Mouse (Mus musculus) heart, embryonic 16.5 days (tissue): ENCODE measurements around the gene Aatk. TPM values are rescaled to one million over a fixed set of nuclear protein-coding genes. Genes with fewer than 3 reads are reported as not detected.

Source experiments
- ATAC-seq: fragments of 200-750 bp; cut with Nextera tagmentation; replicated peaks from 2 replicates; pipeline ENCODE4 v1.8.0; 2017; ENCODE audit warnings: moderate number of reproducible peaks; ENCODE audit not compliant: insufficient read depth, low FRiP score; ENCODE audit errors: extremely low read depth
- H3K27ac ChIP-seq: fragments of 300-500 bp; sonication (generic); 2 replicates; pipeline ENCODE4 v1.5.1; 2014; ENCODE audit warnings: mild to moderate bottlenecking, low read length, control low read depth, moderate library complexity
- H3K27me3 ChIP-seq: fragments of 300-500 bp; sonication (generic); 2 replicates; pipeline ENCODE4 v1.6.1; 2014; ENCODE audit warnings: low read length, mixed read lengths; ENCODE audit not compliant: control insufficient read depth, insufficient read depth
- H3K36me3 ChIP-seq: fragments of 300-500 bp; sonication (generic); 2 replicates; pipeline ENCODE4 v1.6.1; 2014; ENCODE audit not compliant: control insufficient read depth, insufficient read depth
- H3K4me1 ChIP-seq: fragments of 300-500 bp; sonication (generic); 2 replicates; pipeline ENCODE4 v1.6.1; 2014; ENCODE audit warnings: low read length, mixed read lengths; ENCODE audit not compliant: control insufficient read depth, insufficient read depth
- H3K4me2 ChIP-seq: fragments of 300-500 bp; sonication (generic); 2 replicates; pipeline ENCODE4 v1.6.1; 2014; ENCODE audit warnings: low read depth, mild to moderate bottlenecking, control low read depth, low read length
- H3K4me3 ChIP-seq: fragments of 300-500 bp; sonication (generic); 2 replicates; pipeline ENCODE4 v1.5.1; 2014; ENCODE audit warnings: mild to moderate bottlenecking, control low read depth, low read length
- H3K9ac ChIP-seq: fragments of 300-500 bp; sonication (generic); 2 replicates; pipeline ENCODE4 v1.6.1; 2014; ENCODE audit warnings: low read length, control low read depth
- H3K9me3 ChIP-seq: fragments of 300-500 bp; sonication (generic); replicated peaks from 2 replicates; pipeline ENCODE4 v1.6.1; 2016; ENCODE audit warnings: low read length; ENCODE audit not compliant: control insufficient read depth
- WGBS: fragments of 180-500 bp; shearing (Covaris S2); extraction: QIAGEN DNeasy Blood & Tissue Kit; methylation state at CpG from one replicate; pipeline ENCODE4 v1.1.7; 2014; 5-methylcytosine and 5-hydroxymethylcytosine counted together
- polyA plus RNA-seq: library from polyadenylated mRNA; unstranded; fragments of >200 nt; fragmentation: Nextera tagmentation; extraction: Ambion mirVana; gene quantifications from 2 replicates; pipeline ENCODE4 v1.2.1, GENCODE M21; 2015

Aatk gene
- polyA plus RNA-seq, 1 experiment from 2014 or later = 1.3 TPM

DNA sequence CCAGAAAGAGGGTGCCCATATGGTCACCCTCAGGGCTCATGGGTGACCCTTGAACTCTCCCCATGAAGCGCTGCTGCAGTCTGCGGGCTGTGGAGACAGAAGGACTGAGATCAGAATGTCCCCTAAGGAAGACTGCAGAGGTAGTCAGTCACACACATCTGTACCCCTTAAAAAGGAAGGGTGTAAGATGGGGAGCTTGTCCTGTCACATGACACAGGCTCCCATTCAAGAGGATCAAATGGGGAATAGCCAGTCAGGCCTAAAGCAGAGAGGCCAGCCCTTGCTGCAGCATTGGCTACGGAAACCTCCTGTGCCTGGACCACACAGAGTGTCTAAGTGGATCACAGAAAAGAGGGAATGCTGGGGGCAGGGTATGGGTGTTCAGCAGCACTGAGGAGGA is 13.5 kb downstream of the Aatk start:
- H3K36me3 ChIP-seq = no peaks in the 10 kb centered on the region
- no peak overlapping the region for H3K4me3 ChIP-seq
- no peaks in the 10 kb centered on the region; the same call in 1 of the 2 replicates for H3K27me3 ChIP-seq
- H3K9ac ChIP-seq = no peak overlapping the region
- no peak overlapping the region for H3K4me2 ChIP-seq
- H3K9me3 ChIP-seq = no peaks in the 10 kb centered on the region
- 86% methylated on average over 3 of the region's 3 CpGs for WGBS
- H3K27ac ChIP-seq = no peak overlapping the region
- no peaks in the 10 kb centered on the region for H3K4me1 ChIP-seq
- ATAC-seq = no peak

DNA sequence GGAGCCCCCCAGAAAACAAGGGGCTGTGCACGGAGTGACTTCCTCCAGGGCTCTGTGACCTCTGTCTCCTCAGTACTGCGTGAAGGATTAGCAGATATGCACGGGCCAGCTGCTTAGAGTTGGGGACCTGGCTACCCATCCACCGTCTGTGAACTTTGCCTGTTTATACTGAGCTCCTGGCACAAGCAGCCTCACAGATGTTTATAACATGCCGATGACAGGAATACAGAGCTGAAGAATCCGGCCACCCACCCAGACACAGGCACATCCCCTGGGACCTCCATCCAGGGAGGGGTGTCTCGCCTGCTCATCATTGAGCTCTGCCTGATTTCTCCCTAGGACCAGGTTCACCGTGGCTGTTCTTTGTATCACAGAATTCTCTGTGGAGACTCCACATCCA is 14.9 kb downstream of the Aatk start:
- no peak overlapping the region for H3K27ac ChIP-seq
- no peak overlapping the region for H3K9ac ChIP-seq

GRCm38 (mm10) chr11:120030145-120030901 is 16.6 kb downstream of the Aatk start:
- Histone ChIP-seq H3K9ac (no peak overlapping the region), H3K4me3 (no peak overlapping the region), H3K4me2 (no peak overlapping the region), H3K27me3 (no peaks in the 10 kb centered on the region), H3K27ac (no peak overlapping the region), H3K9me3 (no peaks in the 10 kb centered on the region), H3K36me3 (no peaks in the 10 kb centered on the region), H3K4me1 (no peaks in the 10 kb centered on the region)
- 0 out of 2 replicates have a peak, but pooled peaks have one; percentile 54 for ATAC-seq
- 39% methylated on average over 10 of the region's 10 CpGs for WGBS

More for the DNA sequence above, 14.9 kb downstream of the Aatk start:
- H3K27me3 ChIP-seq = no peaks in the 10 kb centered on the region
- 55% methylated on average over 8 of the region's 8 CpGs for WGBS
- no peaks in the 10 kb centered on the region for H3K4me1 ChIP-seq
- H3K4me2 ChIP-seq = no peak overlapping the region
- ATAC-seq = no peak
- H3K36me3 ChIP-seq = no peaks in the 10 kb centered on the region
- no peaks in the 10 kb centered on the region for H3K9me3 ChIP-seq
- H3K4me3 ChIP-seq = no peak overlapping the region

DNA sequence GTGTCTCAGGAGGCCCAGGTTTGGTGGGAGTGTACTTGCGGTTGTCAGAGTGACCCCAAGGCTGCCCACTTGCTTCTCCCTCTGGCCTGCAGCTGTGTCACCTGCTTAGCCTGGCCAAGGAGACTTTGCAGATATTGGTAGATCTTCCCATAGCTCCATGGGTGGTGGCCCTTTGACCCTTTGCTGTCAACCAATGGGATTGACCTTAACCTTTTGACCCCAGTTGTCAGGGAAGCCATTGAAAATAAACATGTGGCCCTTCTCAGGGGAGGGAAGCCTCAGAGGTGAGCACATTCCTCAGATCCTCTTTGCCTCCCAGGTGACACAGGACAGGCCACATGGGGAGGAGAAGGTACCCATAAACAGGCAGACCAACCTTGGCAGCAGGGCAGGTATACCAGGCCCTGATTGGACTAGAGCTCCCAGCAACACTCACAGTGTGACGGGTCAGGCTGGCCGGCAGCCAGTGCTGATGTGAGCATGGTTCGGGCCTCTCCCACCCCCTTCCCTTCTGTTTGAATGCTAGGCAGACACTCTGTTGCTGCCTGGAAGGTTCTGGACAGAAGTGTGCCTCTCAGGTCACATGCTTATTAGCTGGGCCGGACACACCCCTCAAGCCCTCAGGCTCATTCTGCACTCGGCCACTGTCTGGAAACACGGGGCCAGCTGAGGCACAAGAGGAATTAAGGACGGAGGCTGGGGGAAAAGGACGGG is 17.4 kb downstream of the Aatk start:
- Histone ChIP-seq H3K4me3 (no peak overlapping the region), H3K27ac (no peak overlapping the region), H3K4me1 (no peaks in the 10 kb centered on the region), H3K4me2 (no peak overlapping the region), H3K9ac (no peak overlapping the region), H3K36me3 (no peaks in the 10 kb centered on the region), H3K27me3 (no peaks in the 10 kb centered on the region), H3K9me3 (no peaks in the 10 kb centered on the region)
- peak; percentile 23; the same call in 1 of the 2 replicates for ATAC-seq
- 41% methylated on average over 9 of the region's 9 CpGs for WGBS

DNA sequence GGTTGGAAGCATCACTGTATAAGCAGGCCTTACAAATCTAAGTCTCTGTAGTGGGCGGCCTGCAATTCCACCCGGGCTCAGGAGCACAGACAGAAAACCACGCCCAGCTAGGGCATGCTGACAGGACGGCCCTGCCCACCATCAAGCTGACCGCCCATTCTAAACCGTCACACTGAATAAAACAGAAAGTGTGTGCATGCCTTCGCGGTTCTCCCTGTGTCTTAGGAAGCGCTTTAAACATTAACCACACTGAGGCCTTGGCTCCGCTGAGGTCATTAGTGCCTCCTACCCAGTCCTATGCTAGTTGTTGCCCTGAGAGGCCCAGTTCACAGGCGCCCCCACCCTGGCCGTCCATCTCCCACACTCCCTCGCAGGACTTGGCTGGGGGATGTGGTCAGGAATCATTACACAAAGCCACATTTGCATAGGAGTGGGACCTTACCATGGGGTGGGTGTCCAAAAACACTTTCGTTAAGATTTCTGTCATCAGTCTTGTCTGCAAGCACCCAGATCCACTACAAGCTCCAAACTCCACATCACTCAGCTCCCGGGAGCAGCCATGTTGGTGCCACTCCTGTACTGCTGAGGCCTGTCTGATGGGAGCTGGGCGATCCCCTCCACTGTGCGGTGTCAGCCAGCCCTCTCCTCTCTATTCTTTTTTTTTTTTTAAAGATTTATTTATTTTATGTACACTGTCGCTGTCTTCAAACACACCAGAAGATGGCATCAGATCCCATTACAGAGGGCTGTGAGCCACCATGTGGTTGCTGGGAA is 18.5 kb downstream of the Aatk start:
- no peak for ATAC-seq
- H3K9ac ChIP-seq = no peak overlapping the region
- 71% methylated on average over 18 of the region's 18 CpGs for WGBS

DNA sequence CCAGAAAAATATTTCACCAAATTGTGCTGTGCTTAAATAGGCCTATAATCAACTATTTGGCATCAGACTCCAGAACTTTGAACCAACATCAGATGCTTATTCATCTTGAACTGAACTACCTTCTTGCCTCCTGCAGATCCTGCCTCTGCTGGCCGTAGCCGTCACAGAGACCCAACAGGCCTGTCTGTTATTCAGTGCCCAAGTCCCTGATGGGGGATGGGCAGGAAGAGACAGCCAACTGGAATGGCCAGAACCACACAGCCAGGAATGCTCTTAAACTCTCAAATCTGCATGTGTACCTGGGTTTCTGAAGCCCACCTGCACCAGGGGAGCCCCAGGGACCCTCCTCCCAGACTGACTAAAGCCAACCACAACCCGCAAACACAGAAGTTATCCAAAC is 20.0 kb downstream of the Aatk start:
- Histone ChIP-seq H3K27ac (no peak overlapping the region), H3K9me3 (no peaks in the 10 kb centered on the region), H3K36me3 (no peaks in the 10 kb centered on the region), H3K4me3 (no peak overlapping the region), H3K27me3 (no peaks in the 10 kb centered on the region), H3K9ac (no peak overlapping the region), H3K4me1 (no peaks in the 10 kb centered on the region), H3K4me2 (no peak overlapping the region)
- 76% methylated on average over 3 of the region's 3 CpGs for WGBS
- no peak for ATAC-seq

More for the DNA sequence above, 18.5 kb downstream of the Aatk start:
- Histone ChIP-seq H3K9me3 (no peaks in the 10 kb centered on the region), H3K4me1 (no peaks in the 10 kb centered on the region), H3K27me3 (no peaks in the 10 kb centered on the region), H3K27ac (no peak overlapping the region), H3K4me2 (no peak overlapping the region), H3K36me3 (no peaks in the 10 kb centered on the region), H3K4me3 (no peak overlapping the region)

DNA sequence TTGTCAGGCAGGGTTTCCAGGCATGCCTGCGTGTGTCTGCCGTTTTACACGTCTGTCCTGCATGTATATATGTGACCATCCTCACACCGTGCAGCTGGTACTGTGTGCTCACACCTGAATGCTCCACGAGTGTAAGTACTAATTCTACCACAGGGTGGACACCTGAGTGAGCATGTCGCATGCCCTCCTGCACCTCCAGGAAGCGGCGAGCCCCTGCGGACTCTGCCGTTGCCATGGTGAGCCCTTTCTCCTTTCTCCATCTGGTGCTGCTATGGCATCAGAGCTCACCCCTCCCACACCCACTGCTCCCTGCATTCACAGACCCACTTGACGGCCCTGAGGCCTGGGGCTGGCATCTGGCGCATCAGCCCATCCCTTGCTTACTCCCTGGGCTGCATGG is 24.1 kb downstream of the Aatk start:
- H3K4me2 ChIP-seq = no peak overlapping the region
- WGBS = 78% methylated on average over 12 of the region's 12 CpGs
- no peak overlapping the region for H3K4me3 ChIP-seq
- no peaks in the 10 kb centered on the region for H3K27me3 ChIP-seq
- ATAC-seq = no peak
- H3K9me3 ChIP-seq = no peaks in the 10 kb centered on the region
- no peaks in the 10 kb centered on the region for H3K36me3 ChIP-seq
- no peak overlapping the region for H3K27ac ChIP-seq
- H3K4me1 ChIP-seq = no peaks in the 10 kb centered on the region
- no peak overlapping the region for H3K9ac ChIP-seq

DNA sequence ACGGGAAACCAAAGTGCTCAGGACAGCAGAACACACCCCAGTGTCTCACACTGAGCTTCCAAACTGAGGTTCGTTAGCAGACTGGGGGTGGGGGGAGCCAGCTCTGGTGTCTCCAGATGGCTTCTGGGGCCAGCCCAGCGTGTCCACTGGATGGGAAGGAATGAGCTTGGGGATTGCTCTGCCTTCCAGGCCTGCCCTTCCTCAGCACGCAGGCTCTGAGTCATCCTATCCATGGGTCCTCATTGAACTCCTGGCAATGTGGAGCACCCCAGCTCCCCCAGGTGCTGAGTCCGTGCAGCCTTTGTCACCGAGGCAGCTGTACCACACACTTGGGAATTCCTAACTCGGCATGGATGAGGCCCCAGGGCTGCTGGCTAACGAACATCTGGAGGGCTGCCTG is 24.8 kb downstream of the Aatk start:
- Histone ChIP-seq H3K9me3 (no peaks in the 10 kb centered on the region), H3K27ac (no peak overlapping the region), H3K4me2 (no peak overlapping the region), H3K27me3 (no peaks in the 10 kb centered on the region), H3K9ac (no peak overlapping the region), H3K4me1 (no peaks in the 10 kb centered on the region), H3K4me3 (no peak overlapping the region), H3K36me3 (no peaks in the 10 kb centered on the region)
- ATAC-seq = no peak
- 62% methylated on average over 8 of the region's 8 CpGs for WGBS

DNA sequence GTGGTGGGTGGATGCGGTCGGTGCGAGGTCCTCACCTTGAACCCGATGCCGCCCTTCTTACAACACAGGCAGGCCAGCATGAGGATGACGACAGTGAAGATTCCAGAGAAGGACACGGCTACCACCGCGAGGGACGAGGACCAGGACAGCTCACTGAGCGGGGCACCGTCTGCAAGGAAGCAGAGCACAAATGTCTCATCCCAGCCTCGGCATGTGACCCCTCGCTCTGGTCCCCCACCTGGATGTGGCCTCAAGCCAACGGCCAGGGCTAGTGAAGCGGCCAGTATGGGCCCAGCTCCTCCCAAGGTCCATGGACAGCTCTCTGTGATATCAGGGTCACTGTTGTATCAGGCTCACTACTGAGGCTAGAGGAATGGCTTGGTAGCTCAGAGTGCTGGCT is 25.6 kb downstream of the Aatk start:
- Histone ChIP-seq H3K9me3 (no peaks in the 10 kb centered on the region), H3K36me3 (no peaks in the 10 kb centered on the region), H3K4me2 (no peak overlapping the region), H3K4me3 (no peak overlapping the region), H3K27me3 (no peaks in the 10 kb centered on the region), H3K27ac (no peak overlapping the region), H3K4me1 (no peaks in the 10 kb centered on the region), H3K9ac (no peak overlapping the region)
- WGBS = 85% methylated on average over 16 of the region's 16 CpGs
- no peak for ATAC-seq
